Mouse (Mus musculus) urinary bladder, adult 18-20 months (tissue): ENCODE data around the gene Slc4a2.

Experiments
- DNase-seq, 2 experiments: peaks; one replicate each; pipeline ENCODE4 v3.0.0; 2022; ENCODE audit warnings: low spot score in 2 of 2, mixed read lengths in 2 of 2

The Slc4a2 gene

DNA sequence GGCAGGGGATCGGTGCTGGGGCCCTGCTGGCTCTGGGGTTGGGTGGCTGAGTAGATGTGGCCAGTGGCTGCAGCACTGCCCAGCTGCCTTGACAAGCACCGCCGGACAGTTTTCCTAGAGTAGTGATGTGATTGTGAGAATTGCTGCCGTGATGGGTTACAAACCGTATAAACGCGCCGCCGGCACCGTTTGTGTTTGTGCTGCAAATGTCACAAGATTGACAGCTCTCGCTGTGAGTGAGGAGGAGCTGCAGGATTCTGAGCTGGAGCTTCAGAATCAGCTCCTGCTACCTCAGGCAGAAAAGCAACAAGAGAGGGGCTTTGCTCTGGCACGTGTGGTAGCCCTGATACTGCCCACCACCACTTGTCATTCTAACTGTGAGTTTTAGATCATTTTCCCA, 43.1 kb downstream of the Slc4a2 start:
- no peak for DNase-seq

DNA sequence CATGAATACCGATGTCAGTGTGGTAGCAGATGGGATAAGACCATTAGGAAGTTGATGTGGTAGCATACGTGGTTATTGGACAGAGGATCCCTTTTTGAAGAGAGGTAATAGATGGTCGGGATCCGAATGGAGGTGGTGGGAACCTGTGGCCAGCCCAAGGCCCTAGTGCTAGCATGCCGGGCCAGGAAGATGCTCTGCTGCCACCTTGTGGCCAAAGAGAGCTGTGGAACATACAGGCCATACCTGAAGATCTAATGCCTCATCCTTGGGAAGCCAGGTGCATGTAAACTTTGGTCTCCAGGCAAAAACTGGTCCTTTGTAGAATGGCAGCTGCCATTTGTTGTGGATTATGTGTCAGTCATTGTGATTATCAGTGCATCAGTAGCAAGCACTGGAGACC, 47.0 kb downstream of the Slc4a2 start:
- peak in 1 of 2 experiments; percentile 55 for DNase-seq

DNA sequence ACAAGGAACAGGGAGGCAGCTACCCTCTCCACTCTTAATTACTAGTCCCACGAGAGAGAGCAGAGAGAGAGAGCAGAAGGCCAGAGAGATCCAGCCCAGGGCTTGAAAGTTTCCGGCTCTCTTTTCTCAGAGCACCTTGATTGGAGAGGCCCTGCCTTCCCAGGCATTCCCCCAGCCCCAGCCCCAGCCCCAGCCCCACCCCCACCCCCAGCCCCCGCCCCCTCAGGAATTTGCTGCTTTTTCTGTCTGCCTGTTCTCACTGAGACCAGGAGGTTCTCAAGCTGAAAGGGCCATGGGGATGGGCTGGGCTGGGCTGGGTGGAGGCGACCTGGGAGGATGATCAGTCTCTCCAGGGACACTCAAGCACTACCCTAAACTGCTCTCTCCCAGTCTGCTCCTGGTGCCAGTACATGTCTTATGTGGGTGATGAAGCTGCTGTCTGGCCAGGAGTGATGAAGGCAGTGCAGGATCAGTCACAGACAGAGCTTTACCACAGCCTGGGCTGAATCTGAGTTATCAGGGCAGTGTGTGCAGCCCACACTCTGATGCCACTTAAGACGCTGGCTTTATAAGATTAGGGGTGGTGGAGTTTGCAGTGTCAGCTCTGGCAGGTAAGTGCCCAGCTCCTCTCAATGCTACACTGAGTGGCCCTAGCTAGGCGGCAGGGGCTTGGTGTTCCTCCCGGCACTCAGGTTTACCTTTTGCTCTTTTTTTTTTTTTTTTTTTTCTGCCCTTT, 49.4 kb downstream of the Slc4a2 start:
- no peak for DNase-seq

DNA sequence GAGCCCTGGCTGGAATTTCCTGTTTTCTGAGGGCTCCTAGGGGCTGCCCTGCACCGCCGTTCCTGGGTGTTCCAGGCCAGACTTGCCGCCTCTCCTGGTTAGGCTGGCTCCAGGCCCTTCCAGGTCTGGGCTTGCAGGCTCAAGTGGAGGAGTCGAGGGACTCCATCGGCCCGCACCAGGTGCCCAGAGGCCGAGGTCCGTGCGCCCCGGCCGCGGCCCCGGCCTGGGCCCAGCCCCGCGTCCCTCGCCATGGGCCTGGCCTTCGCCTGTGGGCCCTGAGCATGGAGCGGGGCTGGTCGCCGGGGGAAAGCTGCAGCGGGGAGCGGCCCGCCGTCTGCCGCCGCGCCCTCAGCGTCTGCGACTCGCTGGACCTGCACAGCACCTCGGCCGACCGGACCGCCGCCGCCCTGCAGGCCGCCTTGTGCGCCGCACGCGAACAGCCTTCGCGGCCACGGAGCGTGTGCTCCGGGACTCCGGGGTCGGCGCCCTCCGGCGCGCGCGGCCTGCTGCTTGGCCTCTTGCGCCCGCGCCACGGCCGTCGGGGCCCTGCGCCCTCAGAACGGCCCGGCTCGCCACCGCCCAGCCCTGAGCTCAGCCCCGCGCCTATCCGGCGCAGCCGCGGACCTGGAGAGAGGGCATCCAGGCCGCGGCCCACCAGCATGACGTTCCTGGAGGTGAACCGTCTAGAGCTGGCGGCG, 50.5 kb downstream of the Slc4a2 start:
- DNase-seq: peak; percentile 64 to 81

DNA sequence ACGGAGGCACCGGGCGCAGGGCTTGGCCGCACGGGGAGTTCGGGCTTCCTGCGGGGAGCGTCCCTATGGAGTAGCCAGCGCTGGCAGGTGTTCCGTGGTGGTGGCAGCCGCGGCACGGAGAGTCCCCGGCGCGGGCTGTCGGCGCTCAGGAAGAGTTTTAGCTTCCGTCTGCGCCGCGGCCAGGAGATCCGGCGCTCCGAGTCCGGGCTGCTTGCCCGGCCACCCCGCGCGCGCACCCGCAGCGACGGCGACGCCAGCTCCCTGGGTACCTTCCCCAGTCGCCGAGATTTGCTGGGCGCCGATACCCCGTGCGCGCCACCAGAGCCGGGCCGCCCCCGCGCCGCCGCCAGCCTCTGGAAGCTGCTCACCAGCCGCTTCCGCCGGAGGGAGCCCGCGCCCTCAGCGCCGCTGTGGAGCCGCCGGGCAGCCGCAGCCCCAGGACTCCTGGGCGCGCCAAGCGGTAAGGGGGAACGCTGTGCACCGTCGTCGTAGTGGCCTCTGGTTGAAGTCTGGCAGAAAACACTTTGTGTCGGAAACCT, 51.2 kb downstream of the Slc4a2 start:
- DNase-seq: peak in 1 of 2 experiments; percentile 42

DNA sequence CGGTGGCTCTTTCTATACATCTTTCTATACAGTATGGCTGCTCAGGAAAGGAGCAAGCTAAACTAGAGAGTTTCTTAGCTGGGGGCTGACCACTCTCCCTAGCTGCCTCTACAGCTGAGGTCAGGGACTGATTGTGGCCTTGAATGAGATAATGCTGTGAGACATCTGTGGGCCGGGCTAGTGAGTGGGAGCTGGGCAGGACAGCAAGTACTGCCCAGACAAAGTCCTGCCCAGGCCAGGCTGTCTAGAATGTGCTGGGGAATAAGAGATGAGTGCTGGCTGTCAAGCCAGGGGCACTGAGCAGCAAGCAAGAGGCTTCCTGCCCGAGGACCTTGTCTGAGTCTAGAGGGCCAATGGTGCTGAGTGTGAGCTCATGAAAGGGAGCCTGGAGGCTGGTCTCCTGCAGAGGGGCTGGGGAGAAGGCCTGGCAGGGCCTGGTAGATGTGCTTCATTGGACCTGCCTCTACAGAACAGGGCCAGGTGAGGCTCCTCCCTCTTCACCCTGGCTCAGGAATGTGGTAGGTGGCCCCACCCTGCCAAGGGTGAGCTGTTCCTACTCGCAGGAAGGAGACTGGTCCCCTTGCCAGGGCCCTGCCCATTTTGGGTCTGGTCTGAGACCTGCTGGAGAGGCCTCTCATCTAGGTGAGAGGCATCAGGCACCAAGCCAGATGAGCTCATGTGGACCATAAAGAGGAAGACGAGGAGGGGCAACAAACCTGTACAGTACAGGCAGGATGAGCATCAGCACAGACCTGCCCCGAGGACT, 52.0 kb downstream of the Slc4a2 start:
- DNase-seq: peak; percentile 62 to 88

DNA sequence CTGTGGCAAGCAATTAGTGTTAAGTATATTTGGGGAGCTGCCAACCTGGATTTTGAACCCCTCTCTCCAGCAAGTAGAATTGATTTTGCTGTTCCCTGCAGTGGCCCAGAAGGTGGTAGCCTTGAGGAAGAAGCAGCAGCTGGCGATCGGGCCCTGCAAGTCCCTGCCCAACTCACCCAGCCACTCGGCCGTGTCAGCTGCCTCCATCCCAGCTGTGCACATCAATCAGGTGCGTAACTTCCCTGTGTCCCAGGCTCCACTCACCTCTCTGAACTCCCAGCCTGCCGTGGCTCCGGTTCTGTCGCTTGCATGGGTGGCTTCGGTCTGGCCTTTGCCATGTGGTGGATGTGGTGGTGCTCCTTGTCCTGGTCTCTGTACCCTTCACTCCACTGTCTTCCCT, 54.3 kb downstream of the Slc4a2 start:
- DNase-seq: no peak

DNA sequence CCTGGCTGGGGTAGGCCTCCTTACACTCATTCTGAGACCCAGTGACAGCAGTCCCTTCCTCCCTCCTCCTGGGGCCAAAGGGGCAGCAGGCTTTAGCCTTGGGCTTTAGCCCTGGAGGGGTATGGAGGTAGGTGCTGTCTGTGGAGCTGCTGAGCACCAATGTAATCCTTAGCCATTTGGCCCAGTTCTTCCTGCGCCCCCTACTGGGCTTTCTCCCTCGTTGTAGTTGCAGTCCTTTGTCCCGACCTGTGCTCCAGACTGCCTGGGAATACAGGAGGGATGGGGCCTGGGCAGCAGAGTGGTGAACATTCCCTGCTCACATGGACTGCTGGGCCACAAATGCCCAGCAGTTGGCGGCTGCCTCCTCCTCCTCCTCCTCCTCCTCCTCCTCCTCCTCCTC, 58.0 kb downstream of the Slc4a2 start:
- DNase-seq: no peak

DNA sequence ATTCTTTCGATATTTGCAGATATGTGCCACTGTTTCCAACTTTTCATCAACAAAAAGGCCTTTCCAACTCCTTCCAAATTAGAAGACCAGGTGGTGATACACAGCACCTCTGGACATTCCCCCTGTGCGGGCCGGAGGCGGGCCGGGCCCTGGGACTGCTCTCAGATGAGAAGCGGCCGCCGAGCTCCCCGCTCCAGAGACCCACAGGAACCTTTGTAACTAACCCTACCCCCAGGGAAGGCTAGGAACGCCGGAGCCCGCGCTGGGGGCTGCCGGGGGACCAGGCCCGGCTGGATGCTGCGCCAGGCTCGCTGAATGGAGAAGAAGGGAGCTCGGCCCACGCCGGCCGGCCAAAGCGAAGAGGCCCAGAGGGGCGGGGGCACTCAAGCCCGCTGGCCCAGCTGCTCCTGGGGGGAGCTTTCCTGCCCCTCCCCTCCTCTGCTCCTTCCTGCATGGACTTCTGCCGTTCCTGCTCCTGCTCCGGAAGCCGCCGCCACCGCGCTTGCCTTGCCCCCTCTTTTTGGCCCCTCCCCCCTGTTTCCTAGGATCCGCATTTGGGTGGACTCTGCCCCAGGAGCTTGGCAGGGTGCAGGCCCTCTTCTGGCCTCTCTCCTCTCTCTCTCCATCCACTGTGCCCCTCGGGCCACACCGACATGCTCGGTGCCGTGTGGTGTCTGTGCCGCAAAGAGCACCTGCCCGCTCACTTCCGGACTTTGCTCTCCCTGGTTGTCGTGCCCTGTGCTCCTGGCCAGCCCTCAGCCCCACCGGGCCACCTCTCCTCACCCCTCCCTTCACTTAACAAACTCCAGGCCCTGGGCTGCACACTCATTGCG, 58.8 kb downstream of the Slc4a2 start:
- no peak for DNase-seq

DNA sequence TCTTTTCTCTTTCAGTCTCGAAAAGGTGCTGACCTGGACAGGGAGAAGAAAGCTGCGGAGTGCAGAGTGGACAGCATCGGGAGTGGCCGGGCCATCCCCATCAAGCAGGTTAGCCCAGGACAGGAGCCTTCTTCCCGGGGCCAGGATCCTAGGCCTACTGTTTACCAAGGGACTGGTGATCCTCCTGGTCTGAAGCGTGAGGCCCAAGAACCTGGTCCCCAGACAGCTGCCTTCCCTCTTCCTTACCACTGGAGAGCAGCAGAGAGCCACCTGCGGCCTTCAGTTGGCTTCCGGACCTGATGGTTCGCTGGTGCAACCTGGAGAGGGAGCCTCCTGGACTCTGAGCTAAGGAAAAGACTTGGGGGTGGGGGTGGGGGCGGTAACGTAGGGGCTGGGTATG, 59.7 kb downstream of the Slc4a2 start:
- DNase-seq: peak in 1 of 2 experiments; percentile 38

DNA sequence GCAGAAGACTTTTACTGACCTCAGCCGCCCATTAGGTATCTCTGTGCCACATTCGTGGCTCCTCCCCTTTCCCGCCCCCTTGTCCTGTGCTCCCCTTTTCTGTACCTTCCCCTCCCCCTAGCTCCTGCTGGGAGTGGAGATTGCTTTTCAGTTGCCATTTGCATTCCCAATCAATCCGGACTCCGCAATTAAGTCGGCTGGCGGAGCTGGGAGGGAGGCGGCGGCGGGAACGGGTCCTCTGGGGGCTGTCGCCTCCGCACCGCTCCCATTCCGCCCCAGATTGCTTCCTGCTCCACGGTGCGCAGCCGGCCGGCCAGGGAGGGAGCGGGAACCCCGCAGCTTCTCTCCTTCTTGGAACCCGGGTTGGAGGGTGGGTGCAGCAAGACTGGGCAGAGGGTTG, 61.3 kb downstream of the Slc4a2 start:
- no peak for DNase-seq

DNA sequence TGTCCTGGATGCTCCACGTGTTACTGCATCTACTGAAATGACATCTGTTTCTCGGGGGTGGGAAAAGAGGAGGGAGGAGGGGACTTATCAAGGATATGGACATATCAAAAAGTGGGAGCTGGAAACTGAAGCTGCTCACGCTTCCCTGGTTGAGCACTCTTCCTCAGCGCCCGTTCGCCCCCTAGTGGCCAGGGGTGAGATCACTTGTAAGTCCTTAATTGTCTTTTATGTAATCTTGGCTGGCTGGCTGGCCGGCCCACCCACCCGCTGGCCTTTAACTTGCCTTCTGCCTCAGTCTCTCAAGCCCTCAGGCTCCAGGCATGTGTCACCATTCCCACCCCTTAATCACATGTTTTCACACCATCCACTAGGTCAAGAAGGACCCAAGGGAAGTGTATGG, 62.5 kb downstream of the Slc4a2 start:
- peak; percentile 75 to 78 for DNase-seq

DNA sequence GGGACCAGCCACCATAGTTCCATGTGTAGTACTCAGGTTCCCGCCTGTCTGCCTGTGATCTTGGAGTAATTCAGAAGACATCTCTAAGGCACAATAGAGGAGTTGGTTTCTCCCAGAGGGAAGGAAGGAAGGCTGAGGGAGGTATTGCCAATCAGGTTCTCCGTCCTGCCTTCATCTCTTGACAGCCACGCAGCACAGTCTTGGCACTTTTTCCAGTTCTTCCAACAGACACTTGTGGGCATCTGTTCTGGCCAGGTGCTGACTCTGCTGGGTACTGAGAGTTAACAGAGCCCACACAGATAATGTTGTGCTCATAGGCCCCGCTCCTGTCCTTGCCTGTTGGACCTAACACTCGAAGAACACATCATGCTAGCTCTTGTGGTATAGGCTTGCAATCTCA, 63.1 kb downstream of the Slc4a2 start:
- no peak for DNase-seq

DNA sequence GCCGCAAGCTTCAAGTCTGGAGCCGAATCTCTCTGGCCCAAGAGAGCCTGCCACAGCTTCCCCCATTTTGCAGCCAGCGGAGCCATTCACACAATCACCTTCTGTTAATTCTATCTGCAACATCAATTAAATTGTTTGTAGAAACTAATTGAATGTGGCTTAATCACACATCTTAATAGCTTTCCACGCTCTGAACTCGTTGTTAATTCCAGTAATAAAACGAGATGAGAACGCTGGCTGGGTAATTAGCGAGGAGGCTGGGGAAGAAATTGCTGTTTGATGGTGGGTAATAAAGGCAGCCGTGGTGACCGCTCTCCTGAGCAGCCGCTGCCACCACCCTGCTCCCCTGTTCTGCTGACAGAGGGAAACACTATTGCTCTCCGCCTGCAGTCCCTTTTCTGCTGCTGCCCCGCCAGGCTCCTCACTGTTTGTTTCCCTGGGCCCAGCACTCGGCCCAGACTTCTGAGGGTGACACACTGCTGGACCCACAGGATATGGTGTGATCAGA, 66.8 kb downstream of the Slc4a2 start:
- no peak for DNase-seq
